Mouse (Mus musculus) T-cell, adult 66 days (primary cell): Measurements from ENCODE around the gene Glra3. TPM values are rescaled to one million over a fixed set of nuclear protein-coding genes. Genes with fewer than 3 reads are reported as not detected.

ENCODE experiments used
- total RNA-seq, 2 experiments: library from RNA; stranded (reverse); gene quantifications; 3 replicates in 1 of 2; 4 replicates in 1 of 2; pipeline ENCODE4 v1.2.4; 2023

Gene Glra3
- total RNA-seq = not detected

DNA sequence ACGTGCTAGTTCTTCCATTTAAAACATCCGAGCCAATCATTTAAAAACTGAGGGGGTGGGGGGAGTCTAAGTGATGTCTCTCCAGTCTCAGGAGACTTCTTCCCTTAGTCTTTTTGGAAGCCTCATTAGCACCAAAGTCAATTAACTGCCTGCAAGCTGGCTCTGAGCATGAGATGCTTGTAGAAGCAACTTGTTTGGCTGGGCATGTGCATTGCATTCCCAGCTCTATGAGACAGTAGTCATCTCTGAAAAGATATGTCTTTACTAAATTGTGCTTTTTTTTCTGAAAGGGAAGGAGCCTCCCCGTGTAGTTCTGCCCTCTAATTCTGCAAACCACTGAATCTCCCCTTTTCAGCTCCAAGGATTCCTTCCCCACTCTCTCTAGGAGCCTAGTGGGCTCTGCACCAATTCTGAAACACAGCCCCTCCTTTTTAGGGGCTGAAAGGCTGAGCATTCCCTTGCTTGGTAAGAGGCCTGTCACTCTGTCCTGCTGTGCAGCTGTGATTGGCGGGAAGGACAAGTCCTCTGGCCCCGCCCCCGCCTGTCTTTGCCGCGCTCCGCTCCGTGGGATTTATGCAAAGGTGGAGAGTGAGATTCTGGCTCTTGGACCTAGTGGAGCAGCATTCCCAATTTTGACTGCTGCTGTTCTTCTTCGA lies at the start of gene Glra3:
Gene Glra3 (plus strand): TSS at position 591 of the 656 bp plus-strand sequence.

DNA sequence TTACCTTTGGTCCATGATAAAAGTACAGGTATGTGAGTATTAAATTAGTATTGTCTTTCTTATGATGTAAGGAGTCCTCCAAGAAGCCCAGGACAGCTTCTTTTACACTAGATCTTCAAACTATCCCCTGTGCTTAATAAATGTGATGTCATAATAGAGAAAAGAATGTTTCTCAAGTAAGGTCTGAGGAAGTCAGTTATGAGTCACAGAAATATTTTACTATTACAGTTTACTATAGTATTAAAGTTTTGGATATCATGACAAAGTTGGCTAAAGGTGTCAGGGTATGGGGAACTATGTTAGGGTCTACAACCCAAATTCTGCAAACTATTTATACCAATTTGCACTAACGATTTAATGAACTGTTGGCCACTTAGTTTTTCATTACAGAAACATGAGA lies 33.4 kb upstream of the Glra3 start, which contains the start of gene Adam29:
Gene Adam29 (minus strand): TSS at position 101 of the 400 bp plus-strand sequence.

Other genes starting within 250 kb of the Glra3 start
- not detected for gene Adam29, start 33.5 kb upstream of the Glra3 start, total RNA-seq